Mouse (Mus musculus) brain, embryonic 14.5 days (tissue): ENCODE data around the gene Mtnr1b. TPM values are rescaled to one million over a fixed set of nuclear protein-coding genes. Genes with fewer than 3 reads are reported as not detected.

Experiments used
- DNase-seq: peaks from one replicate; pipeline ENCODE4 v3.0.0-alpha.2; 2011; ENCODE audit warnings: low read depth
- CTCF ChIP-seq: fragments of 200-500 bp; IDR thresholded peaks from 2 replicates; pipeline ENCODE4 v1.5.1; 2012; ENCODE audit warnings: inconsistent platforms, mild to moderate bottlenecking, moderate library complexity, borderline replicate concordance; ENCODE audit not compliant: insufficient read depth, insufficient read length; ENCODE audit errors: extremely low read depth
- POLR2A ChIP-seq: fragments of 200-500 bp; IDR thresholded peaks from 2 replicates; pipeline ENCODE4 v1.6.1; 2012; ENCODE audit warnings: mild to moderate bottlenecking, inconsistent platforms, borderline replicate concordance; ENCODE audit not compliant: poor library complexity, insufficient read depth, insufficient read length, severe bottlenecking; ENCODE audit errors: extremely low read depth
- polyA plus RNA-seq: library from polyadenylated mRNA; depleted of rRNA; stranded (reverse); fragments of >200 nt; gene quantifications from 2 replicates; pipeline ENCODE4 v1.2.3, GENCODE M21; 2012; rRNA removed

Mtnr1b gene
- polyA plus RNA-seq, 1 experiment, result not detected

DNA sequence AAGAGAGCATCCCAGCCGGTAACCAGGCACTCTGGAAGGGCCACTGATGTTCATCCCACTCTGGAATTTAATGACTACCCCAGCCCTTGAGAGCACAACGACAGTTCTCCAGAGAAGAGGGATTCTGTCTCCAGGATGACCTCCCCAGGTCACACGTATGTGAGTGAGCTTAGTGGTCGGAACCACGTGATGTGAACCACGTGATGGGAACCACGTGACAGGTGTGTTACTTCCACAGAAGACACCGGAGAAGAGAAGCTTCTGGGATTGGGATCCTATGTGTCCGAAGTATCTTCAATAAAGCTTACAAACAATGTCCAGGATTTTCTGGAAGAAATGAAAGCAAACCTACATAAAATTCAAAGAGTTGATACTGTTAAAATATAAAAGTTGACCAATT is 82.3 kb downstream of the Mtnr1b start:
- no peak for TF ChIP-seq CTCF
- no peak for TF ChIP-seq POLR2A
- no peak for DNase-seq

DNA sequence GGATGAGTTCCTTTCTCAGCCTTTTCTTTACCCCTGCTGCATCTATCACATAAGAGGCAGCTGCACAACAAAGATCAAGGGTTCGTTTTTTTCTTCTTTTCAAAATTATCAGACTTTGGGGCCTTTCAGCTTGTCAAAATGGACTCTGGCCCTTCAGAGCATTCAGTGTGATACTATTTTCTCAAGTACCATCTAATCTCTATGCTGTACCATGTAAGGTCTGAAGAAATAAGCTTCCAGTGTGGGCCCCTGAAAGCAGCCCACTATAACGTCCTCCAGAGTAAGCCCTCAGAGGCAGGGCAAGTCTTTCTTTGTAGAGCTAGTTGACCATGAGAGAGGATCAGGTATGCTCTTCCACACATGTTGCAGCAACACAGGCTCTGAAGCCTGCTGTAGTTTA is 87.7 kb downstream of the Mtnr1b start:
- TF ChIP-seq CTCF (no peak), POLR2A (no peak)
- DNase-seq, result no peak

DNA sequence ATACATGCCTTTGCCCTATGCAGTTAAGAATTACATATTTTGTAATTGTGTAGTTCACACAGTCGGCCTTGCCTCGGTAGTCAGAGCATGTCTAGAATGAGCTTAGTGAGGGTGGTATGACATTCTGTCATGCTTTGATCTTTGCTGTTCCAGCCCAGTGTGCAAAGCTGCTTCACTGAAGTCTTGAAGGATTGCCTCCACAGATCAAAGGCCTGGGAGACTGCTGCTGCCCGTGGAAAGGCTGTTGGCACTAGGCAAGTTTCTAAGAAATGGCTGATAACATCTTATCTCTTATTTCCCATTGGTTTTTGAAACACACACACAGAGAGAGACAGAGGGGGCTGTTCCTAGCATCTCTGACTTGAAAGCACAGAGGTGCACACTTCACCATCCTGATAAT is 88.2 kb downstream of the Mtnr1b start:
- no peak for TF ChIP-seq POLR2A
- no peak for TF ChIP-seq CTCF
- DNase-seq, result no peak

DNA sequence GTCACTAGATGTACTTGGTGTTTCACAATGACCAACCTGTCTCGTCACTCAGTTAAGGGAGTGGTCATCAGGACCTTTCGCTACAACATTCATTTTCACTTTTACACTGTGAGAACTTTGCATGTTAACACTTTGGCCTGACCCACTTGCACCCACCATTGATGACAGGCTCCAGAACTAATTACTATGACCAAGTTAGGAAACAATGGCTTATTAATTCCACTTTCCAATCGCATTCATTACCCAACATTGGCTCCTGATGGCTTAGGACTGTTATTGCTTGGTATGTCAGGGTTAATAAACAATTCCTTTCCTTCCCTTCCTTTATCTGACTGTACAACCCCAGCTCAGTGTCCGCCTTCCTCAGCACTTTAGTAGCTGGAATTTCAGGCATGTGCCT is 92.4 kb downstream of the Mtnr1b start:
- no peak for DNase-seq
- TF ChIP-seq POLR2A (no peak), CTCF (no peak)

DNA sequence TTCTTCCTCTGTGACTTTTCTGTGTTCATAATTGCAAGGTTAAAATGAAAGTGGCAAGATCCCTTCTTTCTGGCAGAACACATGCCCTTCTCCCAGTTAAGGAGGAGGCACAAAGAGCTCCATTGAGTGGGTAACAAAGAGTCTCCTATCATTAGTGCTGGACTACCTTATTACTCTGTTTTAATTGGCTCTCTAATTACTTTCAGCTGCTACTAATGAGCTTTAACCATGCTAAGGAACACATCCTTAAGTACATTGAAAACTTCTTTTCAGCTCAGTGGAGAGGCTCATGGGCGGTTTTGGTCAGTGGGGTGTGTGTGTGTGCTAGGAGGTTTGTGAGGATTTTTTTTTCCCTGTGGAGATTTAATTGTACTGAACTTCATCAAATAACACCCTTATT is 99.4 kb downstream of the Mtnr1b start:
- TF ChIP-seq POLR2A (no peak), CTCF (no peak)
- peak; percentile 95 for DNase-seq

Other genes starting within 250 kb of the Mtnr1b start
- 0.63 and 1.3 TPM in 2 replicates for gene Deup1, start 246.6 kb downstream of the Mtnr1b start, polyA plus RNA-seq
- gene Slc36a4, start 164.8 kb downstream of the Mtnr1b start, polyA plus RNA-seq, result 27.4 and 29.7 TPM in 2 replicates